Mouse (Mus musculus): ENCODE results near the gene Uba1. TPM values are rescaled to one million over a fixed set of nuclear protein-coding genes. Genes with fewer than 3 reads are reported as not detected.

The Uba1 gene
- polyA plus RNA-seq, 1 experiment, result 144 TPM

GRCm38 (mm10) chrX:20688615-20689014 is 30.5 kb downstream of the Uba1 start:
- Histone ChIP-seq H3K27me3 (ENCODE audit: control insufficient read depth, insufficient read depth, low read length) (no peaks in the 10 kb centered on the region), H3K4me1 (ENCODE audit: control insufficient read depth, insufficient read depth, low read length) (peaks cover 2% of the 10 kb centered on the region; the same call in 1 of the 2 replicates), H3K4me3 (ENCODE audit: control insufficient read depth, low read depth, low read length) (peak overlapping the region; percentile 89), H3K36me3 (ENCODE audit: control insufficient read depth, insufficient read depth, low read length) (no peaks in the 10 kb centered on the region), H3K27ac (ENCODE audit: control insufficient read depth, insufficient read depth, low read depth, low read length) (peak overlapping the region; percentile 91)
- no peak for TF ChIP-seq POLR2A (IDR thresholded peaks at IDR 0.05; ENCODE audit: control insufficient read depth, low read depth, low read length)
- TF ChIP-seq CTCF (IDR thresholded peaks at IDR 0.05; ENCODE audit: control insufficient read depth, insufficient read depth, insufficient replicate concordance, low read depth, low read length), result no peak

- no peak overlapping the region for H3K4me3 ChIP-seq (ENCODE audit: control insufficient read depth, low read depth, low read length)
- H3K36me3 ChIP-seq (ENCODE audit: control insufficient read depth, insufficient read depth, low read length), result no peaks in the 10 kb centered on the region
These were observed 33.4 kb downstream of the Uba1 start for GRCm38 (mm10) chrX:20691566-20691965.

GRCm38 (mm10) chrX:20692616-20693015 is 34.5 kb downstream of the Uba1 start:
- Histone ChIP-seq H3K27ac (ENCODE audit: control insufficient read depth, insufficient read depth, low read depth, low read length) (peak overlapping the region; percentile 87), H3K4me1 (ENCODE audit: control insufficient read depth, insufficient read depth, low read length) (peaks cover 2% of the 10 kb centered on the region; the same call in 1 of the 2 replicates), H3K4me3 (ENCODE audit: control insufficient read depth, low read depth, low read length) (peak overlapping the region; percentile 71), H3K27me3 (ENCODE audit: control insufficient read depth, insufficient read depth, low read length) (no peaks in the 10 kb centered on the region), H3K36me3 (ENCODE audit: control insufficient read depth, insufficient read depth, low read length) (no peaks in the 10 kb centered on the region)
- TF ChIP-seq CTCF (IDR thresholded peaks at IDR 0.05; ENCODE audit: control insufficient read depth, insufficient read depth, insufficient replicate concordance, low read depth, low read length) (no peak), POLR2A (IDR thresholded peaks at IDR 0.05; ENCODE audit: control insufficient read depth, low read depth, low read length) (no peak)

More at GRCm38 (mm10) chrX:20691566-20691965, 33.4 kb downstream of the Uba1 start:
- Histone ChIP-seq H3K4me1 (ENCODE audit: control insufficient read depth, insufficient read depth, low read length) (peaks cover 2% of the 10 kb centered on the region; the same call in 1 of the 2 replicates), H3K27me3 (ENCODE audit: control insufficient read depth, insufficient read depth, low read length) (no peaks in the 10 kb centered on the region), H3K27ac (ENCODE audit: control insufficient read depth, insufficient read depth, low read depth, low read length) (no peak overlapping the region)
- no peak for TF ChIP-seq CTCF (IDR thresholded peaks at IDR 0.05; ENCODE audit: control insufficient read depth, insufficient read depth, insufficient replicate concordance, low read depth, low read length)
- no peak for TF ChIP-seq POLR2A (IDR thresholded peaks at IDR 0.05; ENCODE audit: control insufficient read depth, low read depth, low read length)

- Histone ChIP-seq H3K4me3 (ENCODE audit: control insufficient read depth, low read depth, low read length) (no peak overlapping the region), H3K36me3 (ENCODE audit: control insufficient read depth, insufficient read depth, low read length) (no peaks in the 10 kb centered on the region), H3K27me3 (ENCODE audit: control insufficient read depth, insufficient read depth, low read length) (no peaks in the 10 kb centered on the region), H3K4me1 (ENCODE audit: control insufficient read depth, insufficient read depth, low read length) (peaks cover 2% of the 10 kb centered on the region; the same call in 1 of the 2 replicates), H3K27ac (ENCODE audit: control insufficient read depth, insufficient read depth, low read depth, low read length) (no peak overlapping the region)
- TF ChIP-seq CTCF (IDR thresholded peaks at IDR 0.05; ENCODE audit: control insufficient read depth, insufficient read depth, insufficient replicate concordance, low read depth, low read length), result no peak
- no peak for TF ChIP-seq POLR2A (IDR thresholded peaks at IDR 0.05; ENCODE audit: control insufficient read depth, low read depth, low read length)
These were observed 37.7 kb downstream of the Uba1 start for GRCm38 (mm10) chrX:20695842-20696241.

GRCm38 (mm10) chrX:20703741-20704290 is 45.7 kb downstream of the Uba1 start, which contains the start of gene Usp11:
Gene Usp11, plus strand, starts transcription at chrX:20703906.
- H3K36me3 ChIP-seq (ENCODE audit: control insufficient read depth, insufficient read depth, low read length), result no peaks in the 10 kb centered on the region
- no peaks in the 10 kb centered on the region for H3K27me3 ChIP-seq (ENCODE audit: control insufficient read depth, insufficient read depth, low read length)
- peak within 1 kb of the TSS; percentile 91 for H3K27ac ChIP-seq (ENCODE audit: control insufficient read depth, insufficient read depth, low read depth, low read length)
- peak; percentile 61 for TF ChIP-seq POLR2A (IDR thresholded peaks at IDR 0.05; ENCODE audit: control insufficient read depth, low read depth, low read length)
- no peak for TF ChIP-seq CTCF (IDR thresholded peaks at IDR 0.05; ENCODE audit: control insufficient read depth, insufficient read depth, insufficient replicate concordance, low read depth, low read length)
- H3K4me3 ChIP-seq (ENCODE audit: control insufficient read depth, low read depth, low read length), result peak within 1 kb of the TSS; percentile 80
- H3K4me1 ChIP-seq (ENCODE audit: control insufficient read depth, insufficient read depth, low read length), result no peaks in the 10 kb centered on the region

GRCm38 (mm10) chrX:20704295-20705082 is 46.4 kb downstream of the Uba1 start:
- peak overlapping the region; percentile 80 for H3K4me3 ChIP-seq (ENCODE audit: control insufficient read depth, low read depth, low read length)
- H3K36me3 ChIP-seq (ENCODE audit: control insufficient read depth, insufficient read depth, low read length), result no peaks in the 10 kb centered on the region
- peak overlapping the region; percentile 91 for H3K27ac ChIP-seq (ENCODE audit: control insufficient read depth, insufficient read depth, low read depth, low read length)
- H3K27me3 ChIP-seq (ENCODE audit: control insufficient read depth, insufficient read depth, low read length), result no peaks in the 10 kb centered on the region
- H3K4me1 ChIP-seq (ENCODE audit: control insufficient read depth, insufficient read depth, low read length), result no peaks in the 10 kb centered on the region
- TF ChIP-seq CTCF (IDR thresholded peaks at IDR 0.05; ENCODE audit: control insufficient read depth, insufficient read depth, insufficient replicate concordance, low read depth, low read length) (no peak), POLR2A (IDR thresholded peaks at IDR 0.05; ENCODE audit: control insufficient read depth, low read depth, low read length) (peak; percentile 37; the same call in 1 of the 2 replicates)

- Histone ChIP-seq H3K4me3 (ENCODE audit: control insufficient read depth, low read depth, low read length) (no peak overlapping the region), H3K36me3 (ENCODE audit: control insufficient read depth, insufficient read depth, low read length) (no peaks in the 10 kb centered on the region), H3K4me1 (ENCODE audit: control insufficient read depth, insufficient read depth, low read length) (no peaks in the 10 kb centered on the region), H3K27me3 (ENCODE audit: control insufficient read depth, insufficient read depth, low read length) (no peaks in the 10 kb centered on the region), H3K27ac (ENCODE audit: control insufficient read depth, insufficient read depth, low read depth, low read length) (no peak overlapping the region)
- no peak for TF ChIP-seq POLR2A (IDR thresholded peaks at IDR 0.05; ENCODE audit: control insufficient read depth, low read depth, low read length)
- no peak for TF ChIP-seq CTCF (IDR thresholded peaks at IDR 0.05; ENCODE audit: control insufficient read depth, insufficient read depth, insufficient replicate concordance, low read depth, low read length)
These were observed 46.9 kb downstream of the Uba1 start for GRCm38 (mm10) chrX:20705083-20705402.

Data from testis, adult 2 months (tissue).